Mouse (Mus musculus): Measurements from ENCODE around the gene Baz1b. TPM values are rescaled to one million over a fixed set of nuclear protein-coding genes. Genes with fewer than 3 reads are reported as not detected.

The Baz1b gene
- total and polyA plus RNA-seq, 2 experiments from 2014 or later, result 11.9 to 30.0 TPM

GRCm38 (mm10) chr5:135183131-135183861 is 3.8 kb upstream of the Baz1b start:
- WGBS, result 48% methylated on average over 8 of the region's 8 CpGs

DNA sequence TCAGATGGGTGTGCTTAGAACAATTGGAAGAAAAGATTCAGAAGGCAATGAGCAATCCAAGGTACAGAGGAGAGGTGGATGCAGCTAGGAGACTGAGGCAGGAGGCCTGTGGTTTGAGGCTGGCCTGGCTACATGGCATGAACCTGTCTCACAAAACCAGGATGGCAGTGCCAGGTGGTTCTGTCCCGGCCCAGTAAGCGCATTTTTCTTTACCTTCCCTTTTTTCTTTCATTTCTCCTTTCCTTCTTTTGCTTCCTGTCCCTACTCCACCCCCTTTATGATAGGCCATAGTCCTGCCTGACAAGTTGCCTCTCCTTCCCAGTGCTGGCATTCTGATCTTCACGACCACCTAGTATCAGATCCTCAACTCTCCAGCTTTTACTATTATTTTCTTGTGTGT is 2.0 kb upstream of the Baz1b start:
- H3K4me2 ChIP-seq (ENCODE audit: low read depth, low read length), result no peak overlapping the region
- H3K36me3 ChIP-seq (replicated peaks; ENCODE audit: control insufficient read depth, insufficient read depth, low read length), result peaks cover 33% of the 10 kb centered on the region
- H3K27ac ChIP-seq (ENCODE audit: low read depth), result no peak overlapping the region
- no peaks in the 10 kb centered on the region for H3K27me3 ChIP-seq (ENCODE audit: control insufficient read depth, insufficient read depth, low read length)
- H3K4me1 ChIP-seq (ENCODE audit: control insufficient read depth, insufficient read depth), result peaks cover 27% of the 10 kb centered on the region
- no peak overlapping the region for H3K9ac ChIP-seq (replicated peaks; ENCODE audit: low read depth, low read length)
- DNase-seq (ENCODE audit: low spot score) (no peak), ATAC-seq (ENCODE audit: insufficient read depth, low read depth) (no peak)
- H3K4me3 ChIP-seq (ENCODE audit: low read depth, low read length), result no peak overlapping the region
- TF ChIP-seq EP300 (IDR thresholded peaks at IDR 0.05; ENCODE audit: low read depth), result no peak
- no peak for TF ChIP-seq CTCF (IDR thresholded peaks at IDR 0.05; ENCODE audit: low read depth)
- 87% methylated on average over 3 of the region's 3 CpGs for WGBS
- H3K9me3 ChIP-seq (replicated peaks; ENCODE audit: control insufficient read depth, low read length), result peaks cover 3% of the 10 kb centered on the region; the same call in 1 of the 2 replicates

More at GRCm38 (mm10) chr5:135183131-135183861, 3.8 kb upstream of the Baz1b start:
- H3K4me1 ChIP-seq (ENCODE audit: control insufficient read depth, insufficient read depth), result peaks cover 10% of the 10 kb centered on the region
- no peak overlapping the region for H3K4me3 ChIP-seq (ENCODE audit: low read depth, low read length)
- ATAC-seq (ENCODE audit: insufficient read depth, low read depth) (no peak), DNase-seq (ENCODE audit: low spot score) (no peak)
- H3K27me3 ChIP-seq (ENCODE audit: control insufficient read depth, insufficient read depth, low read length), result no peaks in the 10 kb centered on the region
- peaks cover 46% of the 10 kb centered on the region for H3K36me3 ChIP-seq (replicated peaks; ENCODE audit: control insufficient read depth, insufficient read depth, low read length)
- TF ChIP-seq EP300 (IDR thresholded peaks at IDR 0.05; ENCODE audit: low read depth), result no peak
- TF ChIP-seq CTCF (IDR thresholded peaks at IDR 0.05; ENCODE audit: low read depth), result no peak
- H3K9me3 ChIP-seq (replicated peaks; ENCODE audit: control insufficient read depth, low read length), result peaks cover 3% of the 10 kb centered on the region; the same call in 1 of the 2 replicates
- H3K27ac ChIP-seq (ENCODE audit: low read depth), result peak overlapping the region; percentile 58
- no peak overlapping the region for H3K9ac ChIP-seq (replicated peaks; ENCODE audit: low read depth, low read length)
- H3K4me2 ChIP-seq (ENCODE audit: low read depth, low read length), result no peak overlapping the region

DNA sequence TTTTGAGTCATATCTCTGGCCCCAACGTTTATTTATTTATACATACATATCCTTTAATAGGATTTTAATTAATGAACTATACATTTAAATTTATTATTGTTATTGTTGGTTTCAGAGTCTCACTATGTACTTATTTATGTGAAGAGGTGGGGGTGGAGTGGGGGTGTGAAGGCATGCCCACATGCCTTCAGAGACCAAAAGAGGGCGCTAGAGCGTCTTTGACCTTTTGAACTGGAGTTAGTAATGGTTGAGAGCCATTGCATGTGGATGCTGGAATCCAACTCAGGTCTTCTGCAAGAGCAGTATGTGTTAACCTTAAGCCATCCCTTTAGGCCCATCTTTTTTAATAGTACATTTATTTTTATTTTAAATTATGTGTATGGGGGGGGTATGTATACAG is 1.5 kb upstream of the Baz1b start:
- Histone ChIP-seq H3K4me3 (ENCODE audit: low read depth, low read length) (no peak overlapping the region), H3K4me1 (ENCODE audit: control insufficient read depth, insufficient read depth) (peaks cover 28% of the 10 kb centered on the region), H3K27ac (ENCODE audit: low read depth) (no peak overlapping the region), H3K9ac (replicated peaks; ENCODE audit: low read depth, low read length) (no peak overlapping the region), H3K36me3 (replicated peaks; ENCODE audit: control insufficient read depth, insufficient read depth, low read length) (peaks cover 27% of the 10 kb centered on the region), H3K27me3 (ENCODE audit: control insufficient read depth, insufficient read depth, low read length) (no peaks in the 10 kb centered on the region), H3K9me3 (replicated peaks; ENCODE audit: control insufficient read depth, low read length) (peaks cover 3% of the 10 kb centered on the region; the same call in 1 of the 2 replicates), H3K4me2 (ENCODE audit: low read depth, low read length) (no peak overlapping the region)
- no peak for TF ChIP-seq EP300 (IDR thresholded peaks at IDR 0.05; ENCODE audit: low read depth)
- TF ChIP-seq CTCF (IDR thresholded peaks at IDR 0.05; ENCODE audit: low read depth), result no peak; the same call in 1 of the 2 replicates
- DNase-seq (ENCODE audit: low spot score) (no peak), ATAC-seq (ENCODE audit: insufficient read depth, low read depth) (no peak)
- 33% methylated on average over 3 of the region's 3 CpGs for WGBS

GRCm38 (mm10) chr5:135186231-135186620 is 838 bp upstream of the Baz1b start:
- WGBS, result 23% methylated on average over 10 of the region's 10 CpGs
- Histone ChIP-seq H3K4me2 (ENCODE audit: low read depth, low read length) (peak overlapping the region; percentile 72), H3K4me3 (ENCODE audit: low read depth, low read length) (peak overlapping the region; percentile 96), H3K27me3 (ENCODE audit: control insufficient read depth, insufficient read depth, low read length) (no peaks in the 10 kb centered on the region), H3K9ac (replicated peaks; ENCODE audit: low read depth, low read length) (peak overlapping the region; percentile 73), H3K4me1 (ENCODE audit: control insufficient read depth, insufficient read depth) (peaks cover 28% of the 10 kb centered on the region), H3K27ac (ENCODE audit: low read depth) (peak overlapping the region; percentile 95), H3K36me3 (replicated peaks; ENCODE audit: control insufficient read depth, insufficient read depth, low read length) (peaks cover 21% of the 10 kb centered on the region), H3K9me3 (replicated peaks; ENCODE audit: control insufficient read depth, low read length) (peaks cover 3% of the 10 kb centered on the region; the same call in 1 of the 2 replicates)
- TF ChIP-seq EP300 (IDR thresholded peaks at IDR 0.05; ENCODE audit: low read depth) (no peak), CTCF (IDR thresholded peaks at IDR 0.05; ENCODE audit: low read depth) (no peak)
- ATAC-seq (ENCODE audit: insufficient read depth, low read depth), result no peak
- no peak for DNase-seq (ENCODE audit: low spot score)

DNA sequence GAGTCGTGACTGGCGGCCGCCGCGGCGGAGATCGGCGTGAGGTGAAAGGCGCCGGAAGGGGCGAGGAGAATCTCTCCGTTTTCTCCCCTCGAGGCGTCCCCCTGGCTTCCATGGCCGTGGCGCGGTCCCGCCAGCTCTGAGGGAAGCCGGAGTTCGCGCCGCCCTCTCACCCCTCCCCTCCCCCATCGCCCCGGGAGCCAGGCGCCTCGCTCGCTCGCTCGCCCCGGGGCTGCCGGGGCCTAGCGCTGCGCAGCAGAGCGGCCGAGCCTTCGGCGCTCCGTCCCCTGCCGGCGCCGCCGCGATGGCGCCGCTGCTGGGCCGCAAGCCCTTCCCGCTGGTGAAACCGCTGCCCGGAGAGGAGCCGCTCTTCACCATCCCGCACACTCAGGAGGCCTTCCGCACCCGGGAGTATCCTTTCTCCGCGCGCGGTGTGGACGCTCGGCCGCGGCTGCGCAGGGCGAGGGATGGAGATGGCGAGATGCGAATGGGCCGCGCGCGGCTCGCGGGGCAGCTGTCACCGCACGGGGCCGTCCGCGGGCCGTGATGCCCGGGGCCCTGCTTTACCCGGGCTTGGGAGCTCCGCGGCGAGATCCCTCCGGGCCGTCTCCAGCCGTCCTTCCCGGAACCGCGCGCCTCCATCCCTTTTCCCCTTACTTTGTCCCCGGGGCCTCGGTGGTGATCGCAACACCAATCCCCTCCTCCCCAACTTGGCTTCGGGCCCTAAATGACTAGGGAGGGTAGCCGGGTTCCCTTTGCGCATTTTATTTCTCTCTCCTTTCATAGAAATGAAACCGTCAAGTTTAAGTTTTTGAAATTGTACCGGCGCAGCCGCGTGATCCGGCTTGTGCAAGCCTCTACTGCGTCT is 517 bp downstream of the Baz1b start:
- under 1% methylated on average over 92 of the region's 102 CpGs for whole genome bisulfite sequencing
- no peak for DNase-seq (ENCODE audit: low spot score)
- Histone ChIP-seq H3K36me3 (replicated peaks; ENCODE audit: control insufficient read depth, insufficient read depth, low read length) (peaks cover 7% of the 10 kb centered on the region; the same call in 1 of the 2 replicates), H3K9ac (replicated peaks; ENCODE audit: low read depth, low read length) (peak overlapping the region; percentile 73), H3K4me3 (ENCODE audit: low read depth, low read length) (peak overlapping the region; percentile 96), H3K9me3 (replicated peaks; ENCODE audit: control insufficient read depth, low read length) (peaks cover 3% of the 10 kb centered on the region; the same call in 1 of the 2 replicates), H3K4me2 (ENCODE audit: low read depth, low read length) (peak overlapping the region; percentile 65), H3K4me1 (ENCODE audit: control insufficient read depth, insufficient read depth) (peaks cover 28% of the 10 kb centered on the region), H3K27ac (ENCODE audit: low read depth) (peak overlapping the region; percentile 95), H3K27me3 (ENCODE audit: control insufficient read depth, insufficient read depth, low read length) (no peaks in the 10 kb centered on the region)
- peak; percentile 33 for ATAC-seq (ENCODE audit: insufficient read depth, low read depth)
- TF ChIP-seq EP300 (IDR thresholded peaks at IDR 0.05; ENCODE audit: low read depth) (no peak; the same call in 1 of the 2 replicates), CTCF (IDR thresholded peaks at IDR 0.05; ENCODE audit: low read depth) (no peak)
